ENCODE assay signal across 7 mouse cellular contexts in the genomic region with DNA sequence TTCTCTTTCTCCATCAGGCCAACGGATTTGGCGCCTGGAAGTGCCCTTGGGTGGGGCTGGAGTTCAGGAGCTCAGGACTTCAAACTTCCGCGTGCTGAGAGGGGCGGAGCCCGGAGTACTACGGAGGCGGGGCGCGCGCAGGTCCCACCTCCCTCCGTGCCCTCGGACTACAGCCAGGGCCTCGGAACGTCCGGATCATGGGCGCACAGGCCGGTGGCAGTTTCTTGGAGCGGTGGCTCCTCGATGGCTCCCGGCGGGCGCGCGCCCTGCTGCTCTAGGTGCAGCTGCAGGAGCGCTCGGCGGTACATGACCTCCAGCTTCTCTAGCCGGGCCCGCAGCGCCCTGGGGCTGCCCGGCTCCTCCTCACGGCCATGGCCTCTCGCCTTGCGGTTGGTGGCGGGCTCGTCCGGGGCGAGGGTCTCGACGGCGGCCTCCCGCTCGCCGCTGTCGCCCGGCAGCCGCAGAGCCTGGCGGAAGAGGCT. TPM values are rescaled to one million over a fixed set of nuclear protein-coding genes. Genes with fewer than 3 reads are reported as not detected.
DNase-seq lines count a peak whose midpoint lies in the region; ATAC-seq and TF ChIP-seq lines count a peak whose summit lies in the region.

No protein-coding gene starts in this region.

- DNase-seq in adrenal gland, postnatal 10 days: peak; percentile 89
- peak; percentile 86 for DNase-seq in embryo, embryonic 9.5 days (ENCODE audit: extremely low spot score)
- peak; percentile 85 to 87 for DNase-seq in gastrocnemius, postnatal 4 days (ENCODE audit: low spot score in 2 of 2)
- peak; percentile 72 to 75 for DNase-seq in left cerebral cortex, postnatal 36 days (ENCODE audit: low spot score in 2 of 2)
- DNase-seq in midbrain, embryonic 11.5 days (ENCODE audit: low spot score, missing footprints): peak; percentile 97
- DNase-seq in skeletal muscle tissue, adult 2 months (ENCODE audit: low read depth, low spot score): peak; percentile 77

- H3K4me1 ChIP-seq in intestine, postnatal 0 days (replicated peaks; ENCODE audit: control insufficient read depth, insufficient read depth, low read length): no peaks in the 10 kb centered on the region
- H3K4me1 ChIP-seq in midbrain, embryonic 11.5 days (ENCODE audit: control insufficient read depth, insufficient read depth, low read length): no peaks in the 10 kb centered on the region

- H3K4me2 ChIP-seq in intestine, postnatal 0 days (replicated peaks; ENCODE audit: low read depth): peak overlapping the region; percentile 95
- H3K4me2 ChIP-seq in midbrain, embryonic 11.5 days: peak overlapping the region; percentile 80

- H3K27ac ChIP-seq in intestine, postnatal 0 days (ENCODE audit: low read depth, low read length): peak overlapping the region; percentile 95
- peak overlapping the region; percentile 86 for H3K27ac ChIP-seq in midbrain, embryonic 11.5 days (ENCODE audit: low read depth, low read length)

- under 1% methylated on average over 48 of the region's 49 CpGs for WGBS in intestine, postnatal 0 days
- WGBS in midbrain, embryonic 11.5 days: under 1% methylated on average over 40 of the region's 49 CpGs

- peak overlapping the region; percentile 91 for H3K9ac ChIP-seq in intestine, postnatal 0 days (ENCODE audit: low read depth, low read length)
- H3K9ac ChIP-seq in midbrain, embryonic 11.5 days (ENCODE audit: low read length): peak overlapping the region; percentile 90

- H3K4me3 ChIP-seq in intestine, postnatal 0 days (ENCODE audit: low read depth, low read length): peak overlapping the region; percentile 68
- H3K4me3 ChIP-seq in midbrain, embryonic 11.5 days (ENCODE audit: low read depth, low read length): peak overlapping the region; percentile 64

- H3K36me3 ChIP-seq in intestine, postnatal 0 days (ENCODE audit: control insufficient read depth, insufficient read depth): no peaks in the 10 kb centered on the region
- H3K36me3 ChIP-seq in midbrain, embryonic 11.5 days (ENCODE audit: control insufficient read depth, insufficient read depth, low read length): no peaks in the 10 kb centered on the region

- no peak for TF ChIP-seq CTCF in intestine, postnatal 0 days (IDR thresholded peaks at IDR 0.05; ENCODE audit: low read depth)

- peak; percentile 91 for ATAC-seq in intestine, postnatal 0 days
- ATAC-seq in midbrain, embryonic 11.5 days (ENCODE audit: low FRiP score): peak; percentile 92

- intact Hi-C loops in left cerebral cortex, postnatal 36 days (cut with DNase I): loop anchor here (10.0 kb wide), 1 partner anchor 1960 kb away; no protein-coding TSS in a partner anchor

- no peaks in the 10 kb centered on the region for H3K27me3 ChIP-seq in intestine, postnatal 0 days (replicated peaks; ENCODE audit: control insufficient read depth, insufficient read depth, low read length)
- H3K27me3 ChIP-seq in midbrain, embryonic 11.5 days (ENCODE audit: control insufficient read depth, insufficient read depth, low read length): no peaks in the 10 kb centered on the region

- H3K9me3 ChIP-seq in intestine, postnatal 0 days (ENCODE audit: control insufficient read depth): no peaks in the 10 kb centered on the region
- no peaks in the 10 kb centered on the region for H3K9me3 ChIP-seq in midbrain, embryonic 11.5 days (ENCODE audit: control insufficient read depth, low read length)

RNA-seq across cellular contexts. Expression of a gene that starts 0.6 kb away (rescaled TPM):
- total RNA-seq in adrenal gland, postnatal 10 days (2021): 10 to 100 TPM; 17.0 to 21.2 TPM
- total RNA-seq in gastrocnemius, postnatal 4 days (2021): 10 to 100 TPM; 10.2 to 10.7 TPM
- 9.7 and 10.1 TPM in 2 replicates for polyA plus RNA-seq in intestine, postnatal 0 days (2015; fragmentation: Nextera tagmentation; extraction: Ambion mirVana)
- 10 to 100 TPM; 11.7 to 13.3 TPM for total RNA-seq in left cerebral cortex, postnatal 36 days (2021)
- 7.1 and 7.5 TPM in 2 replicates for polyA plus RNA-seq in midbrain, embryonic 11.5 days (2014; fragmentation: Nextera tagmentation; extraction: Ambion mirVana)

Comparison
In these comparisons a context has a peak if more than half of its experiments do, and no peak if none do; other contexts are left out.
1. Peak in every context shown above with its lines: DNase-seq, ATAC-seq, H3K4me3 ChIP-seq and H3K27ac ChIP-seq.